Mouse (Mus musculus): ENCODE measurements around the gene Flii. TPM values are rescaled to one million over a fixed set of nuclear protein-coding genes. Genes with fewer than 3 reads are reported as not detected.

The Flii gene
- total RNA-seq, 2 experiments from 2014 or later: 58.4 to 60.6 TPM

Small RNA genes lying within 50 kb of the gene (microRNA-seq; reads per million reads assigned to microRNA genes)
- gene Mir5100: 1.1 to 1.2 reads per million in 2 experiments

Other genes with a start within 250 kb of the Flii start
- gene Alkbh5, start 190.9 kb downstream of the Flii start, total RNA-seq (2021): 10 to 100 TPM; 54.0 to 58.5 TPM
- gene Llgl1, start 27.5 kb downstream of the Flii start, total RNA-seq (2021): 10 to 100 TPM; 42.3 to 47.9 TPM
- 10 to 100 TPM; 23.6 to 24.4 TPM for gene Mief2, start 1.1 kb upstream of the Flii start, total RNA-seq (2021)
- 1 to 10 TPM; 5.1 to 5.3 TPM for gene Top3a, start 50.1 kb upstream of the Flii start, total RNA-seq (2021)
- gene Smcr8, start 50.3 kb upstream of the Flii start, total RNA-seq (2021): 10 to 100 TPM; 31.4 to 35.3 TPM
- gene Shmt1, start 84.5 kb upstream of the Flii start, total RNA-seq (2021): 1 to 10 TPM; 5.3 to 6.6 TPM
- 10 to 100 TPM; 27.0 to 28.5 TPM for gene Dhrs7b, start 103.4 kb upstream of the Flii start, total RNA-seq (2021)
- gene Tmem11, start 152.0 kb upstream of the Flii start, total RNA-seq (2021): 10 to 100 TPM; 28.1 to 28.4 TPM
- gene Natd1, start 187.5 kb upstream of the Flii start, total RNA-seq (2021): 10 to 100 TPM; 11.3 to 12.3 TPM
- 10 to 100 TPM; 12.4 to 14.8 TPM for gene Map2k3, start 204.8 kb upstream of the Flii start, total RNA-seq (2021)

Data from layer of hippocampus, postnatal 36 days (tissue).